Mouse (Mus musculus): ENCODE measurements at regions not wholly inside any gene's neighbourhood (a gene's known extent, or its start where the extent isn't known, plus 50 kb on each side); places are given as distances from the start of the nearest gene placed in this dataset.

DNA sequence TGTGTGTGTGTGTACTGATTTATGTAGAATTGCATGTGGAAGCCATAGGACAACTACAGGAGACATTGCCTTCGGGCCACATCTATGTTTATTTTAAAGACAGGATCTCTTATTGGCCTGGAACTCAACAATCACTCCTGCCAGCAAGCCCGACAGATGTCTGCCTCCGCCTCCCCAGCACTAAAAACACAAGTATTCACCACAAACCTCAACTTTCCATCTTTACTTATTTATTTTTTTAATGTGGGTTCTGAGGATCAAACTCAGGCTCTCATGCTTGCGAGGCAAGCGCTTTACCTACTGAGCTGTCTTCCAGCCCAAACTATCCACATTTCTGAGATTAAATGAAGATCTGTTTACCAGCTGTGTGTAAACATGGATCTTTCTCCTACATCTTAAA, 178.0 kb upstream of the Lef1 start:
- no peaks in the 10 kb centered on the region for H3K27me3 ChIP-seq (ENCODE audit: control insufficient read depth, insufficient read depth, low read length)
- no peak overlapping the region for H3K27ac ChIP-seq
- no peak overlapping the region for H3K9ac ChIP-seq (ENCODE audit: low read depth, low read length)
- DNase-seq = no peak
- no peak for TF ChIP-seq POLR2A (IDR thresholded peaks at IDR 0.05; ENCODE audit: insufficient read depth, low read depth, low read length)
- TF ChIP-seq CTCF (IDR thresholded peaks at IDR 0.05) = no peak
- TF ChIP-seq EP300 (IDR thresholded peaks at IDR 0.05; ENCODE audit: insufficient read depth, low read depth, low read length) = no peak
- H3K4me1 ChIP-seq (ENCODE audit: control insufficient read depth, insufficient read depth, low read length) = no peaks in the 10 kb centered on the region
- H3K36me3 ChIP-seq (ENCODE audit: control insufficient read depth, insufficient read depth, low read length) = no peaks in the 10 kb centered on the region
- 75% methylated on average over 5 of the region's 5 CpGs for WGBS
- intact Hi-C loops (cut with DNase I) = no loop called here
- no peaks in the 10 kb centered on the region for H3K79me2 ChIP-seq (replicated peaks; ENCODE audit: control insufficient read depth, insufficient read depth, low read length)
- H3K4me3 ChIP-seq = no peak overlapping the region

DNA sequence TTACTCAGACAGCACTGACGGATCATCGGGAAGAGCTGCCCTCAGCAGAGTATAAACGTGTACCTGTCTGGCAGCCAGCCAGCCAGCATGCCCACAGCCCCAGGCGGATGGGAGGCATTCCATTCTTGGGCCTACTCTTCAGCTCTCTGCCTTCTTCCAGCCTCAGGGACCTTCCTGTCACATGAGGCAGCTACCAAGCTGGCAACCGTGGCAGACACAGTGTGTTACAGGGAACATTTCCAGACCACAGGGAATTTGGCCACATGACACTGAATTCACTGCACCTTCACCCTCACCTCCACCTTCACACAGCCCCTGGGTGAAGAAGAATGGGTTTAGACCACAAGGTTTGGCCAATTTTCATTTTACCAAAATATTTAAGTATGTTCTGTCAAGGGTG, 185.3 kb upstream of the Lef1 start:
- Histone ChIP-seq H3K4me1 (ENCODE audit: control insufficient read depth, insufficient read depth, low read length) (no peaks in the 10 kb centered on the region), H3K27me3 (ENCODE audit: control insufficient read depth, insufficient read depth, low read length) (peaks cover 2% of the 10 kb centered on the region; the same call in 1 of the 2 replicates), H3K27ac (no peak overlapping the region), H3K36me3 (ENCODE audit: control insufficient read depth, insufficient read depth, low read length) (no peaks in the 10 kb centered on the region), H3K9ac (ENCODE audit: low read depth, low read length) (no peak overlapping the region), H3K4me3 (no peak overlapping the region), H3K79me2 (replicated peaks; ENCODE audit: control insufficient read depth, insufficient read depth, low read length) (no peaks in the 10 kb centered on the region)
- TF ChIP-seq CTCF (IDR thresholded peaks at IDR 0.05) (no peak), POLR2A (IDR thresholded peaks at IDR 0.05; ENCODE audit: insufficient read depth, low read depth, low read length) (no peak), EP300 (IDR thresholded peaks at IDR 0.05; ENCODE audit: insufficient read depth, low read depth, low read length) (no peak)
- WGBS = 69% methylated on average over 5 of the region's 5 CpGs
- DNase-seq = no peak
- intact Hi-C loops (cut with DNase I) = no loop called here

DNA sequence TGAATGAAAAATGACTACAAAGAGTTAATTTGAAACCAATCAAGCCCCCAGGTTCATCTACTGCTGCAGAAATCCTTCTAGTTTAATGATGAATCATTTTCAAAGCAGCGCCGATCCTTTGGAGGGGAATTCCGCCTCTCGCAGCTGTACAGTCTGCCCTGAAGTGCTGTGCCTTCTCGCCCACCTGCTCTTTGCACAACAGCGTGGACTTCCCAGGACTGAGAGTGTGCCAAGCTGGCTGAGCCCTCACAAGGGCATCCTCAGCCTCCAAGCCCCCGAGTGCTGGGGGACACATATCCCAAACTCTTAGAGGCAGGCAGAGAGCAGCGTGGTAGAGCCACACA, 186.7 kb upstream of the Lef1 start:
- Histone ChIP-seq H3K36me3 (ENCODE audit: control insufficient read depth, insufficient read depth, low read length) (no peaks in the 10 kb centered on the region), H3K4me3 (no peak overlapping the region), H3K79me2 (replicated peaks; ENCODE audit: control insufficient read depth, insufficient read depth, low read length) (no peaks in the 10 kb centered on the region), H3K4me1 (ENCODE audit: control insufficient read depth, insufficient read depth, low read length) (no peaks in the 10 kb centered on the region), H3K27me3 (ENCODE audit: control insufficient read depth, insufficient read depth, low read length) (peaks cover 2% of the 10 kb centered on the region; the same call in 1 of the 2 replicates), H3K9ac (ENCODE audit: low read depth, low read length) (no peak overlapping the region), H3K27ac (no peak overlapping the region)
- TF ChIP-seq EP300 (IDR thresholded peaks at IDR 0.05; ENCODE audit: insufficient read depth, low read depth, low read length) (no peak), POLR2A (IDR thresholded peaks at IDR 0.05; ENCODE audit: insufficient read depth, low read depth, low read length) (no peak), CTCF (IDR thresholded peaks at IDR 0.05) (no peak)
- WGBS = 53% methylated on average over 8 of the region's 8 CpGs
- intact Hi-C loops (cut with DNase I) = no loop called here
- no peak for DNase-seq

DNA sequence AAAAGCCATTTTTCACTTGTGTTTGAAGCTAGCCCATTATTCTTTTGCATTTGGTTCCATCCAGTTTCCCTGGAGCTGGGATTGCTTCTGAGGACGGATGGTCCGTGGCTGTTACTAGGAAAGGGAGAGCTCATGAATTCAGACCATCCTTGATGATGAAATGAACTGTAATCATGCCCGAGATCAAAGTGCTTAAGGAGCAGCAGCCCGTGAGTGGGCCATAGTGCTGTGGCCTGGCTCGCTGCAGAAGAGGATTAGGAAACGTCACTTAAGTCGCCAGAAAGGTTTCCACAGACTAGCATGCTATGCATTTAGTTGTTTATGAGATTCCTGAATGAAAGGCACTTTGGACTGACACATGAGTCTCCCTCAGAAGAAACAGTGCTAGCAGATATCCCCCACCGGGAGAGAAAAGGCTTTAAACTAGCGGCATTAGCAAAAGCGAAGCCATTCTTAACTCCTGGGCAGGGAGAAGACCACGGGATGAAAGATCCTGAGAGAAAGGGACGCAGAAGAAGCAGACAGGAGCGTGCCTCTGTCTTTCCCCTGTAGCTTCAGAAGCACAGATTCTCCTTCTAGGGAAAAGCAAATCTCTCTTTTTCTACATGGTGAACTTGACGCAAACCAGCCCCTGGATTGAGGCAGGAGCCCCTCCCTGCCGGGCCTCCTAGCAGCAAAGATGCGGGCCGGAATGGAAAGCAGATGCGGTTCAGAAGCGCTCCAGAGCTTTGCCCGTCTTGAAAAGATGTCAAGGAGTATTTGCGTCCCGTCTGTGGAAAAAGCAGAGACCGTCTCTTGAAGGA, 187.3 kb upstream of the Lef1 start:
- Histone ChIP-seq H3K36me3 (ENCODE audit: control insufficient read depth, insufficient read depth, low read length) (no peaks in the 10 kb centered on the region), H3K79me2 (replicated peaks; ENCODE audit: control insufficient read depth, insufficient read depth, low read length) (no peaks in the 10 kb centered on the region), H3K27ac (no peak overlapping the region), H3K27me3 (ENCODE audit: control insufficient read depth, insufficient read depth, low read length) (peaks cover 2% of the 10 kb centered on the region; the same call in 1 of the 2 replicates), H3K4me3 (no peak overlapping the region), H3K9ac (ENCODE audit: low read depth, low read length) (no peak overlapping the region), H3K4me1 (ENCODE audit: control insufficient read depth, insufficient read depth, low read length) (no peaks in the 10 kb centered on the region)
- TF ChIP-seq CTCF (IDR thresholded peaks at IDR 0.05) (no peak), EP300 (IDR thresholded peaks at IDR 0.05; ENCODE audit: insufficient read depth, low read depth, low read length) (no peak), POLR2A (IDR thresholded peaks at IDR 0.05; ENCODE audit: insufficient read depth, low read depth, low read length) (no peak)
- WGBS = 41% methylated on average over 23 of the region's 23 CpGs
- no peak for DNase-seq
- intact Hi-C loops (cut with DNase I) = no loop called here

DNA sequence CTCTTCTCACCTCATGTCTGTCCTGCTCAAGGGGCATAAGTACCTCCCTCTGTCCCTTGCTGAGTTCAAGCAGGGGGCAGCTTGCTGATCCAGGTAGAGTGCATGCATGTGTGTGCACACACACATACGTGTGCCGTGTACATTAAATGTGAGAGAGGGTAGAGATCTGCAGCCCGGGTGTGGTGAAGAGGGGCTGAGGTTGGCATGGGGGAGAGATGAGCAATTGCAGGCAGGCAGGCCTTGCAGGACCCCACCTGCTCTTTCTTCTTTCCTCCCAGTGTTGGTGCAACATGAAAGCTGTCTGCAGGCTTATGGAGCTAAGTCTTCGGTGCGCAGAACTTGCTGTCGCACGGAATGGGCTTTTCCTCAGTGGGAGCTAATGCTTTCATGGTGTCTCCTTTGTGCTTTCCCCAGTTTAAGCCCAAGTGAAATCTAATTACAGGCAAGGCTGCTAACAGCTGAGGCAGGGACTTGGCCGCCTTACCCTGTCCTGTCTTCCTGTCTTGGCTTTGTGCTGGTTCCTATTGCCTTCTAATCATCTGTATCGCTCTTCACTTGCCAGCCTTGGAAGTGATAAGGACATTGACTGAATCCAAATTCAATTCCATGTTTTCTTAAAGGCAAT, 188.5 kb upstream of the Lef1 start:
- Histone ChIP-seq H3K36me3 (ENCODE audit: control insufficient read depth, insufficient read depth, low read length) (no peaks in the 10 kb centered on the region), H3K27me3 (ENCODE audit: control insufficient read depth, insufficient read depth, low read length) (peaks cover 2% of the 10 kb centered on the region; the same call in 1 of the 2 replicates), H3K4me1 (ENCODE audit: control insufficient read depth, insufficient read depth, low read length) (no peaks in the 10 kb centered on the region), H3K9ac (ENCODE audit: low read depth, low read length) (no peak overlapping the region), H3K79me2 (replicated peaks; ENCODE audit: control insufficient read depth, insufficient read depth, low read length) (no peaks in the 10 kb centered on the region), H3K27ac (no peak overlapping the region), H3K4me3 (no peak overlapping the region)
- WGBS = 87% methylated on average over 9 of the region's 9 CpGs
- no peak for DNase-seq
- intact Hi-C loops (cut with DNase I) = no loop called here
- TF ChIP-seq EP300 (IDR thresholded peaks at IDR 0.05; ENCODE audit: insufficient read depth, low read depth, low read length) = no peak

DNA sequence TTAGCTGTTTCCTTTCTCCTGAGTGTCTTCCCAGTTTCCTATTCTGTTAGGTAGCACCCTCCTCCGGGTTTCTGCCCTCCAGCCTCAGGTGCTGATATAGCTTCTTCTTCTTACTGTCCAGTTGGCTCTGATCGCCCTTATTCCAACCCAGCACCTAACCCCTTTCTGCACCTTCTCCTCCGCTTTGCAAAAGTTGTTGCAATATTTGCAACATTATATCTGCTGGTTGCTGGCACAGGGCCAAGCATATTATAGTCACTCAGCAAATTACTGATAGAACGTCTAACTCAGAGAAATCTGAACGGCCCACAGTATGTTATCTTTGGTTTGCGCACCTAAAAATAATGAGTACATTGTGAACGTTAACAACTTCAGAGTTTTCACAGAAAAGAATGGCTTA, 183.6 kb upstream of the Rpl34 start:
- 35% methylated on average over 7 of the region's 7 CpGs for WGBS

More for the DNA sequence above, 183.6 kb upstream of the Rpl34 start:
- H3K27me3 ChIP-seq (ENCODE audit: control insufficient read depth, insufficient read depth, low read length) = no peaks in the 10 kb centered on the region
- H3K36me3 ChIP-seq (ENCODE audit: control insufficient read depth, insufficient read depth, low read length) = no peaks in the 10 kb centered on the region
- no peak overlapping the region for H3K27ac ChIP-seq
- DNase-seq = no peak
- no peaks in the 10 kb centered on the region for H3K4me1 ChIP-seq (ENCODE audit: control insufficient read depth, insufficient read depth, low read length)
- H3K4me3 ChIP-seq = no peak overlapping the region
- no peak overlapping the region for H3K9ac ChIP-seq (ENCODE audit: low read depth, low read length)
- intact Hi-C loops (cut with DNase I) = no loop called here
- no peak for TF ChIP-seq CTCF (IDR thresholded peaks at IDR 0.05)
- TF ChIP-seq POLR2A (IDR thresholded peaks at IDR 0.05; ENCODE audit: insufficient read depth, low read depth, low read length) = no peak
- no peak for TF ChIP-seq EP300 (IDR thresholded peaks at IDR 0.05; ENCODE audit: insufficient read depth, low read depth, low read length)
- H3K79me2 ChIP-seq (replicated peaks; ENCODE audit: control insufficient read depth, insufficient read depth, low read length) = no peaks in the 10 kb centered on the region

All from heart, adult 2 months (tissue).